Mouse (Mus musculus): Measurements from ENCODE around the gene Fbxo46.
"Not testable (repeated sequence)": the region's sequence is repeated elsewhere in the genome, so short reads cannot be mapped to it uniquely, and the experiment has no call there.

Gene Fbxo46

DNA sequence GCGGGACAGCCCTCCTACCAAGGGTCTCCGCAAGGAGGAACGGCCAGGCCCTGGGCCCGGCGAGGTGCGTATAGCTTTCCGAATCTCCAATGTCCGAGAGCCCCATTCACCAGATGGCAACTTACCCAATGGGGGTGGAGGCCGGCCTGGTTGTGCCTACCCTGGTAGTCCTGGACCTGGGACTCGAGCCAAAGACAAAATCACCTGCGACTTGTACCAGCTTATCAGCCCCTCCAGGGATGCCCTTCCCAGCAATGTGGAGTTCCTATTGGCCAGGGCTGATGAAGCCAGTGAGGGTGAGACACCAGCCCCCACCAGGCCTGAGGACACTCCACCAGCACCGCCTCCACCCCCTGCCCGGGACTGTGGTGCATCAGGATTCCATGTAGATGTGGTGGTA is 16.5 kb downstream of the Fbxo46 start:
- DNase-seq (ENCODE audit: extremely low spot score) = no peak

DNA sequence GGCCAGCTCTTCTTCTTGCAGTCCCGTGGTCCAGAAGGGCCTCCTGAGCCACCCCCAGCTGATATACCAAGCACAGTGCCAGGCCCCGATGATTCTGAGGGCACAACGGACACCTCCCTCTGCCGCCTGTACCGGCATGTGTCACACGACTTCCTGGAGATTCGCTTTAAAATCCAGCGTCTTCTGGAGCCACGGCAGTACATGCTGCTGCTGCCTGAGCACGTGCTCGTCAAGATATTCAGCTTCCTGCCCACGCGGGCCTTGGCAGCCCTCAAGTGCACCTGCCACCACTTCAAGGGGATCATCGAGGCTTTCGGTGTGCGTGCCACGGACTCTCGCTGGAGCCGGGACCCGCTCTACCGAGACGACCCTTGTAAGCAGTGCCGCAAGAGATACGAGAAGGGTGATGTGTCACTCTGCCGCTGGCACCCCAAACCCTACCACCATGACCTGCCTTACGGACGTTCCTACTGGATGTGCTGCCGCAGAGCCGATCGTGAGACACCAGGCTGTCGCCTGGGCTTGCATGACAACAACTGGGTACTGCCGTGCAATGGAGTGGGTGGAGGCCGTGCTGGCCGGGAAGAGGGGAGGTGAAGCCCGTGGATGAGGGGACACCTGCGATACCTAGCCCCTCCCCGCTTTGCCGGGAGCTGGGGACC is 17.1 kb downstream of the Fbxo46 start:
- no peak for DNase-seq (ENCODE audit: extremely low spot score)

DNA sequence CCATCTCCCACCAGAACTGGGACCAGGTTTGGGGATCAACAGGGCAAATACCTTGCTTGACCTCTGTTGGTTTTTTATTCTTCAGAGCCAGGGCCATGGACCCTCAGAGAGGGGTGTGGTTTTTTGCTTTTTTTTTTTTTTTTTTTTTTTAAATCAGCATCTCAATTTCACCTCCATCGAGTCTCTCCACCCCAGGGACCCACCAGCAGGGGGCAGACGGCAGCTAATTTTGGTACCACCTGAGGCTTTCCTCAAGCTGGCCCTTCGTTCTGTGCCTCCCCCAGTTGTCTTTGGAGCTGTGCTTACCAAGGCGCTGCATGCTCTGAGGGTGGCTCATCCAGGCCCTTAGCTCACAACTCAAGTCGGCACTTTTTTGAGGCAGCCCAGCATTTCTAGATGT is 17.7 kb downstream of the Fbxo46 start:
- no peak for DNase-seq (ENCODE audit: extremely low spot score)

DNA sequence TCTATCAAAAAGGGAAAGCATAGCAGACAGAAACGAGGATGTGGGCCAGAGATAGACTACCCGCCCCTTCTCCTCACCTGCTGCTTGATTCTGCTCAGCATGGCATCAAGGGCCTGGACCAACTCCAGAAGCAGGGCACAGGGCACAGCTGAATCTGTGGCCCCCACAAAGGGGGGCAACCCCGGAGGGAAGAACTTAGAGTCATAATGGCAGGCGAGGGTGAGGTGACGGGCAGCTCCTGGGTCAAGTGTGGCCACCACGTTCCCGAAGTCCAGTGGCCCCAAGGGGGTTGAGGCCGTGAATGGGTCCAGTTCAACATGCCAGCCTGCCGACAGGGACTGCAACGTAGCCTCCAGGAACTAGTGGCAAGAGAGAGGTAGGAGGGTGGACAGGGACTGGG is 27.1 kb downstream of the Fbxo46 start:
- no peak for DNase-seq (ENCODE audit: extremely low spot score)

DNA sequence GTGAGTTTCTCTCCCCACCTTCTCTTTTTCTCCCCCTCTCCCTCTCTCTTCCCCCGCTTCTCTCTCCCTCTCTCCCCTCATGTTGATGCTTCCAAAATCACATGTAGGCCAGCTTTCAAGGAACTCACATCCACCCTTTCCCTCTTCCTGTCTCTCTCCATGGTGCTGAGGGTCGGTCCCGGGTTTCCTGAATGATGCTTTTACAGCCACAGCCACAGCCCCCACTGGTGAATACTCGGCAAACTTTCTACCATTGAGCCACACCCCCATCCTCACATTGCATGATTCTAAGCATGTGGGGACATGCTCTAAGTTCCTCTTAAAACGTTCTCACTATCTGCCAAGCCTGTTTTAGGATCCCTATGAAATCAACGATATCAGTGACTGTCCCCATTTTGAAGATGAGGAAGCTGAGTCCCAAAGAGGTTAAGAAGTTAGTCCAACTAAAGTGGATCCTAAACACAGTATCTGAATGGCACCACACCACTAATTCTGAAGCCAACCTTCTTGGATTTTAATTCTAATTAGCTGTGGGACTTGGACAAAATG is 27.9 kb downstream of the Fbxo46 start:
- no peak for DNase-seq (ENCODE audit: extremely low spot score)

DNA sequence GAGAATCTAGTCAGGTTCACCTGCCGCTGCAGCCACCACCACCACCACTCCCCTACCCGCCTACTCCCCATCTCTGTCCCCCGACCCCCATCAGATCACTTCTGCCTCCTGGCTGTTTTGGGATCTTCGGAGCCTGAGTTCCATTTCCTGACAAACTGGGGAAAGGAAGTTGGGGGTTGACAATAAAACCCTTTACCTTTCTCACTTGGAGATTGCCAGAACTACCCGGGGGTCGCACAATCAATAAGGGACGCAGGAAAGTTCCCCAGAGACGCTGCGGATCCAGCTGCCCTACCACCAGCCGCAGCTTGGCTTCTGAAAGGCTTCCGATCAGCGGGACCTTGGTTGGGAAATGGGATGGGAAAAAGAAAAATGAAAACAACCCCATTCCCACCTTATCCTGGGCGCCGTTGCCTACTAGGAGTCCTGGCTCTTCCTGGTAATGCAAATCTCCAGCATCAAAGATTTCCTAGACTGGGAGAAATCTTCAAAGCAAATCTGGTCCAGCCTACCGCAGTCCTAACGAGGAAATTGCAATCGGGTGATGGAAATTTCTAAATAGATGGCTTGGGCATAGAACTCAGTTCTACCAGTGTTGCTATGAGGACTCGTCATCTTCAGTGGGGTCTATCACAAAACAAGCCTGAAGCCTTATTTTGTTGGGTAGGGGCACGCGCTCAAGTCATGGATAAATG is 28.7 kb downstream of the Fbxo46 start:
- DNase-seq (ENCODE audit: extremely low spot score) = no peak

DNA sequence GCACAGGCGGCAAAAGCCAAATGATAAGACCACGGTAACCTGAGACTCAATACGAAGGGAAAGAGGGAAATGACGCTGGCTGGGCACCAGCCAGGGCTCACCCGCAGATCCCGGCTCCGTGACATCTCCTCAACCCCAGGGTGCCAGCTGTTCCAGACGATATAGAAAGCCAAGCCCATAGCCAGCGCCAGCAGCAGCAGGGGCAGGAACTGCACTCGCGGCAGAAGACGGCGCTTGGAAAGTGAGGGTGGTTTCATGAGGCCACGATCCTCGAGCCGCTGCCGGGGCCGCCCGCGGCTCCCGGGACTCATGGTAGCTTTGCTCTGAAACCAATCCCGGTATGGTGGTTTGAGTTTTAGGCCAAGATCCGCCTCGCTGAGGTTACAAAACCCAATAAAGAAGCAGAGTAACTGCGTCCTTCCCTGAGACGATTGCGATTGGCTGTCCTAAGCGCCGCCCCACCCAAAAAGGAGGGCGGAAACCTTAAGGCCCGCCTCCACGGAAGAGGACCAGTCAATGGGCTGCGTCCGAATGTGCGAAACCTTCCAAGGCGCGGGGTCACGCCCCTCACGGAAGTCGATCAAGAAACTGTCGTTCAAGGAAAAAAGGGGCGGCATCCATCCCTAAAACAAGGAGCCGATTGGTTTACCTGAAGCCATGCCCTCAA is 29.3 kb downstream of the Fbxo46 start, which contains the start of gene Qpctl:
Qpctl (minus strand) TSS at position 417 of the 667 bp plus-strand sequence.
- DNase-seq (ENCODE audit: extremely low spot score) = peak; percentile 95

DNA sequence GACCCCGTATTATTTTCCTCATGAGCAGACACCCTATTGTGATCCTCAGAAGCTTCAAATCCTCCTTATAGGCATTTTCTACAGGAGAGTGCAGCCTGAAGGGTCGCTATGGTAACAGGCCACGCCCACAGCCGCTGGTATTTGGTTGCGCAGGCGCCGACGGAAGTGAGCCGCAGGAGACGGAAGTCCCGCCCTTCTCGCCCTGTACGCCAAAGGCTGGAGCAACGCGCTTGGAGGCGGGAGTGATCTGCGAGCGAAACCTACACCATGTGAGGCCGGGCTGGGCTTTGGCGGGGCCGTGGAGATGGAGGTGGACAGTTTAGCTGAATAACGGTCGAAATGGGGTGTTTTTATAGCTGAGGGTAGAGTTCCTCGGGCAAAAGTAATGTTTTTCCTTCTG is 30.0 kb downstream of the Fbxo46 start, which contains the start of gene Snrpd2:
Snrpd2 (plus strand) TSS at position 97 of the 400 bp plus-strand sequence.
- DNase-seq (ENCODE audit: extremely low spot score) = peak; percentile 97

DNA sequence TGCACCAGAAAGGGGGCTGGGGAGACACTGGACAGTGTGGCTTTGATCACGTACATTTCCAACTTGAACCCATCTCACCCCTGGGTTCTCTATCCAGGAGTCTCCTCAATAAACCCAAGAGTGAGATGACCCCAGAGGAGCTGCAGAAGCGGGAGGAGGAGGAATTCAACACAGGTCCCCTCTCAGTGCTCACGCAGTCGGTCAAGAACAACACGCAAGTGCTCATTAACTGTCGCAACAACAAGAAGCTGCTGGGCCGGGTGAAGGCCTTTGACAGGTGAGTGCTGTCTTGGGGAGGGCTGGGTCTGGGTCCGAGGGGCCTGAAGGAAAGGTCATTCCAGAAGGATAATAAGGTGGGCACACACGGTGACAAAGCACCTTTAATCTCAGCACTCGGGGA is 31.5 kb downstream of the Fbxo46 start:
- not testable (repeated sequence) for DNase-seq (ENCODE audit: extremely low spot score)

DNA sequence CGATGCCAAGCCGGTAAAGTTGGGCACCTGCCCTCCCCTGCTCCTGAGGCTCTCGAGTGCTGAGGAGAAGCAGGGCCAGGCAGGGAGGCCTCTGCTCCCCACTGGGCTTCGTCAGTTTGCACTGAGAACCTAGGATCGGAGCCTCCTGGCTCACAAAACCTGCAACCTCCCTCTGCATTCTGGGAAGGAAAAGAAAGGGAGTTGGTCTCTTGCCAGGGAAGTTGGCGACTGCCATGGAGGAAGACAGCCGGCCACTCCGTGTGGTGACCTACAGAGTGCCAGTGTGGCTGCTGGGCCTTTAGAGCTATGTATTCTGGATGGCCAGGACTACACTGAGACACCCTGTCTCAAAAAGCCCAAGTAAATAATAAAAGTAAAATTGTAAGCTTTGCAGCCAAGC is 35.1 kb downstream of the Fbxo46 start:
- DNase-seq (ENCODE audit: extremely low spot score) = no peak

DNA sequence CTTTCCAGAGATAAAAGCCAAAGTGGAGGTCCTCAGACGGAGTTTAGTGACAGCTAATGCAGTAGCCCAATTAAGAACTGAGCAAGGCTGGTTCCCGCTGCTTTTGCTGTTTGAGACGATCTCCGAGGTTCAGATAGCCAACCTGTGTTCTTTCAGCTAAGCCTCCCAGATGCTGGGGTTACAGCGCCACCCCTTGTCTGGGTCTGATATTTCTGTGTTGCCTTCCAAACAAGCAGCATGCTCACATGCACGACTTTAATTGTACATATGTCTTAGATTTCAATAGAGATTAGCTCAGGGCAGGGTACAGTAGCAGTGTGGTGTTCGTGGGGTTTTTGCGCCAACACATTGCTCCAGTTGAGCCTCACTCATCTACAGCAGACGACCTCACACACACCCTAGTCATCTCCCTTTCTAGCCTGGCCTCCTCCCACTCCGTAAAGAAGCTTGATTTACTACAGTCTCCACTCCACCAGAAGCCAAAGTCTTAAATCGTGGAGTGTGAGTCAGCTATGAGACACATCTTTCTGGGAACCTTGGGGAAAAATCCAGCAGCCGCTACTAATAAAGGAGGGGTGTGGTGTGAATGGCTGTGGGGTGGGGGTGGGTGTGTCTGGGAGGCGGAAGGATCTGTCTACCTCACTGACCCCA is 36.3 kb downstream of the Fbxo46 start:
- DNase-seq (ENCODE audit: extremely low spot score) = no peak

DNA sequence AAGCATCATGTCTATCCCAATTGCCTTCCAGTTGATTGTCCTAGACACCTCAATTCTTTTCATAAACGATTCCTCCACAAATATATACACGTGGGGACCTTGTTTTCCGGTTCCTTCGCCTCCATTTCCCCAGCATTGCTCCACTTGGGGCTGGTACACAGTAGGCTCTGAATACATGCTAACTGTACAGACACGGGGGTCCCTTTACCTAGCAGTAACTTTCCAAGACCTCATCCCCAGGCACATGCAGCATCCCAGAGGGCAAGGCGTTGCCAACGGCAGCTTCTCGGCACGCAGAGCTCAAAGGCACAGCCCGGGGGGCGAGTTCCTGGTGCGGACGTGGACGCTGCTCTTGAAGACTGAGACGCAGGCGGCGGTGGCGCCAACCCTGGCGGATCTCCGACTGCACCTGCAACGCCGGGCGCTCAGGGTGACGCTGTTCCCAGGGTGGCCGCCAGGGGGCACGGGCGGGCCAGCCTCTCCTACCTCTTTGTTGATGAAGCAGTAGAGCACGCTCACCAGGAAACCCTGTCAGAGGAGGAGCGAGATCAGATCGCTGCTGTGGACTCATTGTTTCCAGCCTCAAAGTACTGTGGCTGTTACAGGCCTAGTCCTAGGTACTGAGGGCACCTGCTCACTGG is 37.6 kb downstream of the Fbxo46 start:
- peak; percentile 93 for DNase-seq (ENCODE audit: extremely low spot score)

DNA sequence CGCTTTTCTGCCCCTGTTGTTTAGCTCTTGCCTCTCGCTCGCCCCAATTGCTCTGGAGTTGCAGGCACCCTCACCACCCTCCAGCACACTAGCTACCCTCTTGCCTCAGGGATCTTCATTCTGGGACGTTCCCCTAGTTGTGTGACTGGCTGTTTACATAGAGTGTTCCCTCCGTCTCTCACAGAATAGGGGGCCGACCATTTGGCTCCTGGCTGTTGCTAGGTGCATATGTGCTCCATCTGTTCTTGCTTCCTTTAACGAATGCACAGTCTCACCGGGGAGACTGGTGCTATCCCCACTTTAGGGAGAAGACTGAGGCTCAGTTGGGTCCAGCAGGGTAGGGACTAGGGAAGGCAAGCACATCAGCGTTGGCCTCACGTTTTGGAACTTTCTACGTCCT is 38.9 kb downstream of the Fbxo46 start:
- DNase-seq (ENCODE audit: extremely low spot score) = no peak

DNA sequence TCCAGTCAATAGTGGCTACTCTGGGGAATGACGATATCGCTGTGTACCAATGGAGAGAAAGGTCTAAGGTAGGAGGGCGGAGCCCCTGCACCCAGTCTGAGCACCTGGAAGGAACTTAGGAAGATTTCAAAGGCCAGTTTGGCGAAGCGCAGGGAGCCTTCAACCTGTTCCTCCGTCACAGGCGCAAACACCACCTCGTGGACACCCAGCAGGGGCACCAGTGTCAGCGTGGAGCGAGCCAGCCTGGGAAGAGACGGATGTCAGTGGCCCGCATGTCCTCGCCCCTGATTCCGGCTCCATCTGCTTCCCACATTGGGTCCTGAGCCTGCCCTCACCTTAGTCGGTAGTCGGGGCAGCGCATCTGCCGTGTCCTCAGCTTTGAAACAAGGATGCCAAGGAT is 39.8 kb downstream of the Fbxo46 start:
- no peak for DNase-seq (ENCODE audit: extremely low spot score)

DNA sequence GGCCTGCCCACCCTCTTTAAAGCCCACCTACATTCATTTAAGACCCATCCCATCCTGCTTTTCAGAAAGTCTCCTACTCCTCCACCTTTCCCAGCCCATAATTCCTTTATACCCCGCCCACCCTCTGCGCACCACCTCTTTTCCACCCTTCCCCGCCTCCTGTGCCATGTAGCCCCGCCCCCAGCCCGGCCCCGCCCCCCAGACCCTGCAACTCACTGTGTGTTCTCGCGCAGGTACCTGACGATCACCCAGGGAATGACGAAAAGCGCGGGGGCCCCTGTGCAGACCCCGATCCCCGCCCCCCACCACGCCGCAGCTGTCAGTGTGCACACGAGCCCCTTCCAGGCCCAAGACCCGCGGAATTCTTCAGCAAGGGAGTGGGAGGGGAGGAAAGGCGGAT is 40.5 kb downstream of the Fbxo46 start:
- DNase-seq (ENCODE audit: extremely low spot score) = peak; percentile 73

DNA sequence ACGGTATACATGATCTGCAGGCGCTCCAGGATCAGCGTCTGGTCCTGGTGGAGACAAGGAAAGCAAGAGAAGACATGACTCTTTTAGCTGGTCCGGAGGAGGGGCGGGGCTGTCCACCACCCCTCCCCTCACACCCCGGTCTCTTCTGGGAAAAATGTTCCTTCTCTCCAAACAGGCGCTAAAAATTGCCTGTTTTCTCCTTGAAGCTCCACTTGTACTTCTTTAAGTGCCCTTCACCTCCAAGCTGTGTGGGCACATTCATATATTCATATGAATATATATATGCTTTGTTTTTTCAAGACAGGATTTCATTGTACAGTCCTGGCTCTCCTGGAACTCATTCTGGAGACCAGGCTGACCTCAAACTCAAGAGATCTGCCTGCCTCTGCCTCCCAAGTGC is 43.3 kb downstream of the Fbxo46 start:
- no peak for DNase-seq (ENCODE audit: extremely low spot score)

DNA sequence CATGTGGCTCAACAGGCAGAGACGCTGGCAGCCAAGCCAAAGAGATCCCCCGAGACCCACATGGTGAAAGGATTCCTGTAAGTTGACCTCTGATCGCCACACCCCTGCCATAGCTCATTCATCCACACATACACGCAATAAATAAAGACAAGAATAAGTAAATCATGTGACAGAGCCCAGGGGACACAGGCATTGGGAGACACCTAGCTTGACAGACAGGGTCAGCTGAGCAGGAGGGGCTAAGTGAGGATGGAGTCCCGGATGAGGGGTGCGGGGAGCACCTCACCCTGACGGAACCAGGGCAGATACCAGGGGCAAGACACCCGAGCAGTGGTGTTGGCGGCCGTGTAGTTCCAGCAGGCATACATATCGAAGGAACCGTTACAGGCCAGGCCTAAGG is 44.1 kb downstream of the Fbxo46 start:
- DNase-seq (ENCODE audit: extremely low spot score) = no peak

DNA sequence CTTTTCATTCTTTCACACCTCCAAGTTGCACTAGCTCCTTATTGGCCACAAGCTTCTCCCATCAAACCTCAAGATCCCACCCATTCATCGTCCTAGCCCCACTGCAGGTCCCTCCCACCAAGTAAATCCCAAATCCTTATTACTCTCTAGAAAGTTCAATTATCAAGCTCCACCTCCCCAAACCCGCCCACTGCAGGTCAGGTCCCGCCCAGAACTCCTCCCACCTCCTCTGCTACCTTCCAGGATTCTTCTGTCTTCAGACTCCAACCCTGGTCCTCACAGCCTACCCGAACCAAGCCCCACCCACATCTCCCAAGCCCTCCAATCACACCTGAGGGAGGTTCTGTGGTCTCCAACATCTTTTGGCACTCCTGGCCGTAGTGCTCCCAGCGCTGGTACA is 44.5 kb downstream of the Fbxo46 start:
- peak; percentile 64 for DNase-seq (ENCODE audit: extremely low spot score)

DNA sequence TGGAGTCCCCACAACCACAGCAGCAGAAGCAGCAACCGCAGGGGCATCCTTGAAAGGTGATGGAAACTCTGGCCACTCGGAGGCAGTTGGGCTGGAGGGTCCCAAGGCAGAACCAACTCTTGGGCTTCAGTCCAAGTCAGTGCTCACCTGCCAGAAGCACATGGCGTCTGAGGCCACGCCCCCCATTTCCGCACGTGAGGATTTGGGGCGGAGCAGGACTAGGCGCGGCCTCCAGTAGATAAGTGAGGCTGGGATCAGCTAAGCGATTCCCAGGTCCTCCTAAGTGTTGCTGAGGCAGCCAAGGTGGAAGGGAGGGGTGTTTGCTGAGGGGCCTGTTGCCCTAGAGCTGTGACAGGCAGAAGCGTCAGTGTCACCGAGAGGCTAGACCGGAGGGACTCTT is 45.3 kb downstream of the Fbxo46 start:
- peak; percentile 42 for DNase-seq (ENCODE audit: extremely low spot score)

DNA sequence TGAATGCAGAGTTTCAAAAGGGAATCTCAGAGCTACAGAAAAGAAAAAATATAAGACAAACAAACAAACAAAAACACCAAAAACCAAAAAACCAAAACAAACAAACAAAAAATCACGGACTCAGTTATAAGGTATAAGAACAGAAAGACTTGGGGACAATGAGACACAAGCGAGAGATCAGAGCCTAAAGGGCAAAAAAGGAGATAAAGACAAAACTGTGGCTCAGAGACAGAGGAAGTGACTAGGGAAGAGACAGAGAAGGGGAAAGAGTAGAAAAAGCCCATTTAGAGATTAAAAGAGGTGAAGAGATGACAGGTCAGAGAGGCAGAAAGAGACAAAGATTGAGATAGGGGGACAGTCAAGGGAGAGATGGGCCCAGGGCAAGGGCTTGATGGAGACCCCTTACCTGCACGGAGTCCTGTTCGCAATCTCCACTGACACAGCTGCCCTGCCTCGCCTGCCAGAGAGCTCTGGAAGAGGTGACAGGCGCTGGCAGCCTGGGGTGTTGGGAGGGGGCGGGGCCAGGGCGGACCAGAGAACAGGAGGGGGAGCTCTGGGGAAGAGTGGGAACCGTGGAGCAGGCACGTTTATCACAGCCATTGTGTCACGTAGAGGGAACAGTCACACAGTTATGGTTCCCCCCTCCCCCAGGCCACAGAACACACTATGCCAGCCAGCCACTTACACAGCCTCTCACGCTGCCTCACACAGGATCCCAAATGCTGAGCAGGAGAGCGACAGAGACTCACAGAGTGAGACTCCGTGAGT is 46.2 kb downstream of the Fbxo46 start, which contains the start of gene Gipr:
Gipr (minus strand) TSS at position 472 of the 768 bp plus-strand sequence.
- DNase-seq (ENCODE audit: extremely low spot score) = no peak

DNA sequence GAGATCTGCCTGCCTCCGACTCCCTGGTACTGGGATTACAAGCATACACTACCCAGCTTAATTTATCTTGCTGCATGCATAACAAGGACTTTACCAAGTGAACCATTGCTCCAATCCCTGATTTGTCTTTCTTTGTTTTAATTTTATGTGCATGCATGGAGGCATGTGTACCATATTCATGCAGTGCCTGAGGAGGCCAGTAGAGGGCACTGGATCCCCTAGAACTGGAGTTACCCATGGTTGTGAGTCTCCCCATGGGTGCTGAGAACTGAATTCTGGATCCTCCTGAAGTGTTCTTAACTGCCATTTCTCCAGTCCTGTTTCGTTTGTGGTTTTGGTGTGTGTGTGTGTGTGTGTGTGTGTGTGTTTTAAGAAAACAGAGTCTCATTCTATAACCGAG is 47.3 kb downstream of the Fbxo46 start:
- DNase-seq (ENCODE audit: extremely low spot score) = no peak

All from embryo, embryonic 9.5 days (tissue).